Mouse (Mus musculus): ENCODE data around the gene Wwox. TPM values are rescaled to one million over a fixed set of nuclear protein-coding genes. Genes with fewer than 3 reads are reported as not detected.

Wwox gene
- polyA plus RNA-seq, 1 experiment from 2014 or later = 14.0 TPM

- Histone ChIP-seq H3K36me3 (no peaks in the 10 kb centered on the region), H3K4me2 (replicated peaks) (peak overlapping the region; percentile 53), H3K9ac (replicated peaks) (no peak overlapping the region), H3K4me3 (no peak overlapping the region; the same call in 1 of the 2 replicates), H3K9me3 (no peaks in the 10 kb centered on the region), H3K27ac (replicated peaks) (no peak overlapping the region), H3K27me3 (peaks cover 43% of the 10 kb centered on the region), H3K4me1 (peaks cover 33% of the 10 kb centered on the region)
- ATAC-seq (ENCODE audit: low FRiP score, low read depth) = no peak
- WGBS = 84% methylated on average over 5 of the region's 5 CpGs
Measured at GRCm38 (mm10) chr8:115160407-115160806, 721.0 kb downstream of the Wwox start.

- no peak overlapping the region for H3K4me2 ChIP-seq (replicated peaks)
- H3K27me3 ChIP-seq = peaks cover 46% of the 10 kb centered on the region
- 60% methylated on average over 9 of the region's 9 CpGs for WGBS
- no peak overlapping the region for H3K27ac ChIP-seq (replicated peaks)
- no peak overlapping the region for H3K4me3 ChIP-seq
- ATAC-seq (ENCODE audit: low FRiP score, low read depth) = no peak
- no peaks in the 10 kb centered on the region for H3K36me3 ChIP-seq
- no peak overlapping the region for H3K9ac ChIP-seq (replicated peaks)
- H3K9me3 ChIP-seq = no peaks in the 10 kb centered on the region
- peaks cover 33% of the 10 kb centered on the region for H3K4me1 ChIP-seq
Measured at GRCm38 (mm10) chr8:115161520-115161919, 722.1 kb downstream of the Wwox start.

GRCm38 (mm10) chr8:115164872-115165271 is 725.4 kb downstream of the Wwox start:
- Histone ChIP-seq H3K9me3 (no peaks in the 10 kb centered on the region), H3K27me3 (peaks cover 39% of the 10 kb centered on the region), H3K4me1 (peaks cover 8% of the 10 kb centered on the region), H3K4me3 (no peak overlapping the region), H3K4me2 (replicated peaks) (no peak overlapping the region), H3K9ac (replicated peaks) (no peak overlapping the region), H3K36me3 (no peaks in the 10 kb centered on the region), H3K27ac (replicated peaks) (no peak overlapping the region)
- 44% methylated on average over 13 of the region's 13 CpGs for WGBS
- ATAC-seq (ENCODE audit: low FRiP score, low read depth) = no peak

GRCm38 (mm10) chr8:115173634-115174081 is 734.2 kb downstream of the Wwox start:
- H3K4me1 ChIP-seq = peaks cover 15% of the 10 kb centered on the region
- 40% methylated on average over 14 of the region's 14 CpGs for WGBS
- H3K9ac ChIP-seq (replicated peaks) = no peak overlapping the region
- H3K4me2 ChIP-seq (replicated peaks) = peak overlapping the region; percentile 15; the same call in 1 of the 2 replicates
- no peaks in the 10 kb centered on the region for H3K27me3 ChIP-seq
- no peaks in the 10 kb centered on the region for H3K9me3 ChIP-seq
- no peak overlapping the region for H3K27ac ChIP-seq (replicated peaks)
- no peak overlapping the region for H3K4me3 ChIP-seq
- no peaks in the 10 kb centered on the region for H3K36me3 ChIP-seq
- ATAC-seq (ENCODE audit: low FRiP score, low read depth) = peak; percentile 77

GRCm38 (mm10) chr8:115185431-115185964 is 746.0 kb downstream of the Wwox start:
- WGBS = 75% methylated on average over 6 of the region's 6 CpGs
- H3K9ac ChIP-seq (replicated peaks) = no peak overlapping the region
- H3K27me3 ChIP-seq = no peaks in the 10 kb centered on the region; the same call in 1 of the 2 replicates

GRCm38 (mm10) chr8:115186121-115186811 is 746.8 kb downstream of the Wwox start:
- peaks cover 11% of the 10 kb centered on the region for H3K4me1 ChIP-seq
- H3K27ac ChIP-seq (replicated peaks) = no peak overlapping the region
- H3K9ac ChIP-seq (replicated peaks) = no peak overlapping the region
- H3K4me3 ChIP-seq = no peak overlapping the region
- no peaks in the 10 kb centered on the region; the same call in 1 of the 2 replicates for H3K27me3 ChIP-seq
- H3K9me3 ChIP-seq = no peaks in the 10 kb centered on the region
- 80% methylated on average over 13 of the region's 13 CpGs for WGBS
- no peaks in the 10 kb centered on the region for H3K36me3 ChIP-seq
- no peak for ATAC-seq (ENCODE audit: low FRiP score, low read depth)
- H3K4me2 ChIP-seq (replicated peaks) = no peak overlapping the region

More at GRCm38 (mm10) chr8:115185431-115185964, 746.0 kb downstream of the Wwox start:
- H3K36me3 ChIP-seq = no peaks in the 10 kb centered on the region
- H3K4me2 ChIP-seq (replicated peaks) = no peak overlapping the region
- H3K27ac ChIP-seq (replicated peaks) = no peak overlapping the region
- no peak overlapping the region for H3K4me3 ChIP-seq
- no peak for ATAC-seq (ENCODE audit: low FRiP score, low read depth)
- no peaks in the 10 kb centered on the region for H3K9me3 ChIP-seq
- H3K4me1 ChIP-seq = peaks cover 11% of the 10 kb centered on the region

GRCm38 (mm10) chr8:115186882-115187281 is 747.4 kb downstream of the Wwox start:
- no peak overlapping the region for H3K4me3 ChIP-seq
- peaks cover 11% of the 10 kb centered on the region for H3K4me1 ChIP-seq
- ATAC-seq (ENCODE audit: low FRiP score, low read depth) = no peak
- H3K36me3 ChIP-seq = no peaks in the 10 kb centered on the region
- WGBS = 20% methylated on average over 1 of the region's 2 CpGs
- H3K27me3 ChIP-seq = no peaks in the 10 kb centered on the region; the same call in 1 of the 2 replicates
- no peak overlapping the region for H3K9ac ChIP-seq (replicated peaks)
- H3K27ac ChIP-seq (replicated peaks) = no peak overlapping the region
- H3K9me3 ChIP-seq = no peaks in the 10 kb centered on the region
- no peak overlapping the region for H3K4me2 ChIP-seq (replicated peaks)

- 85% methylated on average over 4 of the region's 4 CpGs for WGBS
Measured at GRCm38 (mm10) chr8:115188446-115188845, 749.0 kb downstream of the Wwox start.

GRCm38 (mm10) chr8:115189836-115190235 is 750.4 kb downstream of the Wwox start:
- no peak overlapping the region for H3K27ac ChIP-seq (replicated peaks)
- ATAC-seq (ENCODE audit: low FRiP score, low read depth) = no peak
- no peak overlapping the region for H3K4me2 ChIP-seq (replicated peaks)
- H3K9ac ChIP-seq (replicated peaks) = no peak overlapping the region
- H3K27me3 ChIP-seq = no peaks in the 10 kb centered on the region; the same call in 1 of the 2 replicates
- peaks cover 11% of the 10 kb centered on the region for H3K4me1 ChIP-seq
- WGBS = 86% methylated on average over 11 of the region's 11 CpGs
- H3K9me3 ChIP-seq = no peaks in the 10 kb centered on the region
- H3K4me3 ChIP-seq = no peak overlapping the region
- H3K36me3 ChIP-seq = no peaks in the 10 kb centered on the region

More at GRCm38 (mm10) chr8:115188446-115188845, 749.0 kb downstream of the Wwox start:
- no peak overlapping the region for H3K4me3 ChIP-seq
- peaks cover 11% of the 10 kb centered on the region for H3K4me1 ChIP-seq
- no peaks in the 10 kb centered on the region for H3K9me3 ChIP-seq
- ATAC-seq (ENCODE audit: low FRiP score, low read depth) = no peak
- no peak overlapping the region for H3K9ac ChIP-seq (replicated peaks)
- no peak overlapping the region for H3K27ac ChIP-seq (replicated peaks)
- no peak overlapping the region for H3K4me2 ChIP-seq (replicated peaks)
- no peaks in the 10 kb centered on the region; the same call in 1 of the 2 replicates for H3K27me3 ChIP-seq
- no peaks in the 10 kb centered on the region for H3K36me3 ChIP-seq

- no peak for ATAC-seq (ENCODE audit: low FRiP score, low read depth)
- Histone ChIP-seq H3K4me2 (replicated peaks) (no peak overlapping the region), H3K27me3 (peaks cover 10% of the 10 kb centered on the region), H3K4me1 (no peaks in the 10 kb centered on the region), H3K27ac (replicated peaks) (no peak overlapping the region), H3K9ac (replicated peaks) (no peak overlapping the region), H3K36me3 (no peaks in the 10 kb centered on the region), H3K9me3 (no peaks in the 10 kb centered on the region), H3K4me3 (no peak overlapping the region)
- 91% methylated on average over 2 of the region's 2 CpGs for WGBS
Measured at GRCm38 (mm10) chr8:115193767-115194166, 754.3 kb downstream of the Wwox start.

GRCm38 (mm10) chr8:115195334-115195733 is 755.9 kb downstream of the Wwox start:
- Histone ChIP-seq H3K9me3 (no peaks in the 10 kb centered on the region), H3K4me3 (no peak overlapping the region), H3K4me1 (peaks cover 12% of the 10 kb centered on the region), H3K27ac (replicated peaks) (no peak overlapping the region), H3K36me3 (no peaks in the 10 kb centered on the region), H3K9ac (replicated peaks) (no peak overlapping the region), H3K4me2 (replicated peaks) (no peak overlapping the region), H3K27me3 (peaks cover 22% of the 10 kb centered on the region)
- ATAC-seq (ENCODE audit: low FRiP score, low read depth) = no peak
- WGBS = 92% methylated on average over 10 of the region's 10 CpGs

- Histone ChIP-seq H3K9ac (replicated peaks) (no peak overlapping the region), H3K4me2 (replicated peaks) (no peak overlapping the region), H3K36me3 (no peaks in the 10 kb centered on the region), H3K4me1 (peaks cover 19% of the 10 kb centered on the region), H3K27me3 (peaks cover 25% of the 10 kb centered on the region), H3K4me3 (no peak overlapping the region), H3K27ac (replicated peaks) (no peak overlapping the region), H3K9me3 (no peaks in the 10 kb centered on the region)
- 60% methylated on average over 2 of the region's 2 CpGs for WGBS
- ATAC-seq (ENCODE audit: low FRiP score, low read depth) = 0 out of 2 replicates have a peak, but pooled peaks have one; percentile 30
Measured at GRCm38 (mm10) chr8:115196859-115197258, 757.4 kb downstream of the Wwox start.
